Mouse (Mus musculus): ENCODE results near the gene Hoxb7. TPM values are rescaled to one million over a fixed set of nuclear protein-coding genes. Genes with fewer than 3 reads are reported as not detected.

The Hoxb7 gene
- polyA plus RNA-seq, 2 experiments = 2.7 to 4.4 TPM

DNA sequence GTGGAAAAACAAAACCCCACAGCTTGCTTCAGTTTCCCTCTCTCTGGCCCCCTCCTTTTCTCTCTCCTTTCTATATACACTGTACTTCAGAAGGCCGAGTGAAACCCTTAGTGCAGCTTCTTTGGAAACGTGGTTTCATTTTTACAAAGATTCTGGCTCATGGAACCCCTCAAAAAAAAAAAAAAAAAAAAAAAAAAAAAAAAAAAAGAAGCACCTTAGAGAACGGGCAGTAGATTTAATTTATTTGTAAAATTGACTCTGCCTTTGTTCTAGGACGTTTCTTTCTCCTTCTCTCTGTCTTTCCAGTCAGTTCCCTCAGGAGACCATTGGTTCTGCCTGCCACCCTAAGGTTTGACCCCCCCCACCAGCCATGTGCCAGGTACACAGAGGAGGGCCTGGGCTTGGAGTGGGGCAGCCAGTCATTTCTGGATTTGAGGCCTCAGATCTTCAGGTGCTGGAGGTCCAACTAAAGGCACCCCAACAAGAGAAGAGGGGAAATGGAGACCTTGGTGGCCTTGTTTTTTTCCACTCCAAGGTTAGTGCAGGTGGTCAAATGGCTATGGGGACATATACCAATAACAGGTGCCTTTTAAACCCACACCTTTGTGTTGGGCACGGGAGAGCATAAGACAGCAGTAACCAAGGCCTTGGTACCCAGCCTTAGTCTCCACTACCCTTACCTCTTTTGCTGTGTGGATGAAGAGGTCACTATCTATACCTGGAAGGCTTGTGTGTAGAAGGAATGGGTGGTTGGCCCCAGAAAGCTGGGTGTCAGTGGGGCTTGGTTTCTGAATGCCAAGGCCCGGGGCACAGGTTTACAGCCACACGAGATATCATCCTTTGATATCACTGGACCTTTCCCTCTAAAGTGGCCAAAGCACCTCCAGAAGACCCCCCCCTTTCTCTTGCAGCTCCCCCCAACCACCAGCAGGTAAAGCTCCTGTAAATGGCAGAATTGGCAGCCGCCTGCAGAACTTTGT, 5.7 kb upstream of the Hoxb7 start:
- peaks cover 98% of the 10 kb centered on the region for H3K27me3 ChIP-seq (ENCODE audit: control insufficient read depth, insufficient read depth, low read length)
- 14% methylated on average over 8 of the region's 8 CpGs for WGBS
- H3K9me3 ChIP-seq (ENCODE audit: control insufficient read depth, low read length) = no peaks in the 10 kb centered on the region
- no peak overlapping the region for H3K4me2 ChIP-seq (replicated peaks; ENCODE audit: low read depth, low read length, severe bottlenecking)
- no peak for DNase-seq (ENCODE audit: low spot score)
- TF ChIP-seq POLR2A (IDR thresholded peaks at IDR 0.05; ENCODE audit: borderline replicate concordance, extremely low read depth, insufficient read depth, insufficient read length) = no peak
- H3K4me3 ChIP-seq (replicated peaks; ENCODE audit: low read length) = no peak overlapping the region
- no peak overlapping the region for H3K9ac ChIP-seq (ENCODE audit: low read depth, low read length, severe bottlenecking)
- no peak overlapping the region for H3K27ac ChIP-seq (replicated peaks; ENCODE audit: low read depth, low read length)
- no peaks in the 10 kb centered on the region for H3K36me3 ChIP-seq (ENCODE audit: control insufficient read depth, insufficient read depth, low read length)
- peaks cover 4% of the 10 kb centered on the region; the same call in 1 of the 2 replicates for H3K4me1 ChIP-seq (ENCODE audit: control insufficient read depth, insufficient read depth, low read length)
- no peak for ATAC-seq (ENCODE audit: low FRiP score, low read depth)

GRCm38 (mm10) chr11:96281396-96281795, 5.0 kb upstream of the Hoxb7 start:
- peaks cover 98% of the 10 kb centered on the region for H3K27me3 ChIP-seq (ENCODE audit: control insufficient read depth, insufficient read depth, low read length)
- peaks cover 4% of the 10 kb centered on the region; the same call in 1 of the 2 replicates for H3K4me1 ChIP-seq (ENCODE audit: control insufficient read depth, insufficient read depth, low read length)
- no peaks in the 10 kb centered on the region for H3K9me3 ChIP-seq (ENCODE audit: control insufficient read depth, low read length)
- 2% methylated on average over 18 of the region's 18 CpGs for WGBS
- no peaks in the 10 kb centered on the region for H3K36me3 ChIP-seq (ENCODE audit: control insufficient read depth, insufficient read depth, low read length)
- H3K4me3 ChIP-seq (replicated peaks; ENCODE audit: low read length) = no peak overlapping the region
- H3K27ac ChIP-seq (replicated peaks; ENCODE audit: low read depth, low read length) = no peak overlapping the region
- H3K9ac ChIP-seq (ENCODE audit: low read depth, low read length, severe bottlenecking) = no peak overlapping the region
- ATAC-seq (ENCODE audit: low FRiP score, low read depth) = no peak
- no peak for TF ChIP-seq POLR2A (IDR thresholded peaks at IDR 0.05; ENCODE audit: borderline replicate concordance, extremely low read depth, insufficient read depth, insufficient read length)
- no peak overlapping the region for H3K4me2 ChIP-seq (replicated peaks; ENCODE audit: low read depth, low read length, severe bottlenecking)
- no peak for DNase-seq (ENCODE audit: low spot score)

GRCm38 (mm10) chr11:96281855-96282570, 4.4 kb upstream of the Hoxb7 start, which contains the start of gene Hoxb8:
Hoxb8 (plus strand) TSS chr11:96281905.
- DNase-seq (ENCODE audit: low spot score) = no peak
- Histone ChIP-seq H3K4me3 (replicated peaks; ENCODE audit: low read length) (no peak within 1 kb of the TSS), H3K9ac (ENCODE audit: low read depth, low read length, severe bottlenecking) (no peak within 1 kb of the TSS), H3K4me1 (ENCODE audit: control insufficient read depth, insufficient read depth, low read length) (peaks cover 4% of the 10 kb centered on the region; the same call in 1 of the 2 replicates), H3K27me3 (ENCODE audit: control insufficient read depth, insufficient read depth, low read length) (peaks cover 98% of the 10 kb centered on the region), H3K4me2 (replicated peaks; ENCODE audit: low read depth, low read length, severe bottlenecking) (no peak within 1 kb of the TSS), H3K9me3 (ENCODE audit: control insufficient read depth, low read length) (no peaks in the 10 kb centered on the region), H3K27ac (replicated peaks; ENCODE audit: low read depth, low read length) (no peak within 1 kb of the TSS), H3K36me3 (ENCODE audit: control insufficient read depth, insufficient read depth, low read length) (no peaks in the 10 kb centered on the region)
- WGBS = 1% methylated on average over 27 of the region's 27 CpGs
- TF ChIP-seq POLR2A (IDR thresholded peaks at IDR 0.05; ENCODE audit: borderline replicate concordance, extremely low read depth, insufficient read depth, insufficient read length) = no peak
- ATAC-seq (ENCODE audit: low FRiP score, low read depth) = no peak

GRCm38 (mm10) chr11:96282795-96283430, 3.5 kb upstream of the Hoxb7 start:
- H3K9ac ChIP-seq (ENCODE audit: low read depth, low read length, severe bottlenecking) = no peak overlapping the region
- H3K4me3 ChIP-seq (replicated peaks; ENCODE audit: low read length) = peak overlapping the region; percentile 17
- H3K9me3 ChIP-seq (ENCODE audit: control insufficient read depth, low read length) = no peaks in the 10 kb centered on the region
- H3K27me3 ChIP-seq (ENCODE audit: control insufficient read depth, insufficient read depth, low read length) = peaks cover 98% of the 10 kb centered on the region
- peaks cover 4% of the 10 kb centered on the region; the same call in 1 of the 2 replicates for H3K4me1 ChIP-seq (ENCODE audit: control insufficient read depth, insufficient read depth, low read length)
- no peak for TF ChIP-seq POLR2A (IDR thresholded peaks at IDR 0.05; ENCODE audit: borderline replicate concordance, extremely low read depth, insufficient read depth, insufficient read length)
- DNase-seq (ENCODE audit: low spot score) (no peak), ATAC-seq (ENCODE audit: low FRiP score, low read depth) (no peak)
- H3K27ac ChIP-seq (replicated peaks; ENCODE audit: low read depth, low read length) = no peak overlapping the region
- under 1% methylated on average over 48 of the region's 49 CpGs for WGBS
- peak overlapping the region; percentile 18; the same call in 1 of the 2 replicates for H3K4me2 ChIP-seq (replicated peaks; ENCODE audit: low read depth, low read length, severe bottlenecking)
- no peaks in the 10 kb centered on the region for H3K36me3 ChIP-seq (ENCODE audit: control insufficient read depth, insufficient read depth, low read length)
